Mouse (Mus musculus): Measurements from ENCODE around the gene Gm37240. TPM values are rescaled to one million over a fixed set of nuclear protein-coding genes. Genes with fewer than 3 reads are reported as not detected.

Gm37240 gene
- polyA plus RNA-seq, 1 experiment from 2014 or later: 7.2 TPM

- no peak overlapping the region for H3K4me3 ChIP-seq
- peaks cover 23% of the 10 kb centered on the region for H3K4me1 ChIP-seq
- no peak for ATAC-seq (ENCODE audit: extremely low read depth, insufficient number of reproducible peaks, low FRiP score, low TSS enrichment)
- no peaks in the 10 kb centered on the region for H3K27me3 ChIP-seq (replicated peaks)
- WGBS: 52% methylated on average over 6 of the region's 6 CpGs
- no peak overlapping the region for H3K9ac ChIP-seq
- H3K4me2 ChIP-seq: no peak overlapping the region
- H3K36me3 ChIP-seq: no peaks in the 10 kb centered on the region
- peaks cover 5% of the 10 kb centered on the region; the same call in 1 of the 2 replicates for H3K9me3 ChIP-seq
- H3K27ac ChIP-seq (replicated peaks): no peak overlapping the region
Measured at GRCm38 (mm10) chr3:85173441-85174071, 713.8 kb downstream of the Gm37240 start.

GRCm38 (mm10) chr3:85172532-85172931, 714.8 kb downstream of the Gm37240 start:
- ATAC-seq (ENCODE audit: extremely low read depth, insufficient number of reproducible peaks, low FRiP score, low TSS enrichment): no peak
- Histone ChIP-seq H3K4me2 (no peak overlapping the region), H3K4me1 (peaks cover 23% of the 10 kb centered on the region), H3K9me3 (no peaks in the 10 kb centered on the region), H3K9ac (no peak overlapping the region), H3K27me3 (replicated peaks) (no peaks in the 10 kb centered on the region), H3K27ac (replicated peaks) (no peak overlapping the region), H3K36me3 (no peaks in the 10 kb centered on the region), H3K4me3 (no peak overlapping the region)
- WGBS: 69% methylated on average over 11 of the region's 11 CpGs

GRCm38 (mm10) chr3:85172096-85172495, 715.2 kb downstream of the Gm37240 start:
- 80% methylated on average over 12 of the region's 12 CpGs for WGBS

GRCm38 (mm10) chr3:85168816-85169215, 718.5 kb downstream of the Gm37240 start:
- Histone ChIP-seq H3K27ac (replicated peaks) (no peak overlapping the region), H3K9ac (no peak overlapping the region), H3K4me2 (no peak overlapping the region), H3K9me3 (no peaks in the 10 kb centered on the region), H3K27me3 (replicated peaks) (no peaks in the 10 kb centered on the region), H3K4me3 (no peak overlapping the region), H3K36me3 (no peaks in the 10 kb centered on the region), H3K4me1 (peaks cover 8% of the 10 kb centered on the region)
- no peak for ATAC-seq (ENCODE audit: extremely low read depth, insufficient number of reproducible peaks, low FRiP score, low TSS enrichment)
- 86% methylated on average over 2 of the region's 2 CpGs for WGBS

More at GRCm38 (mm10) chr3:85172096-85172495, 715.2 kb downstream of the Gm37240 start:
- Histone ChIP-seq H3K27ac (replicated peaks) (no peak overlapping the region), H3K36me3 (no peaks in the 10 kb centered on the region), H3K27me3 (replicated peaks) (no peaks in the 10 kb centered on the region), H3K9ac (no peak overlapping the region), H3K4me1 (peaks cover 23% of the 10 kb centered on the region), H3K4me3 (no peak overlapping the region), H3K4me2 (no peak overlapping the region), H3K9me3 (no peaks in the 10 kb centered on the region)
- ATAC-seq (ENCODE audit: extremely low read depth, insufficient number of reproducible peaks, low FRiP score, low TSS enrichment): no peak

- Histone ChIP-seq H3K27ac (replicated peaks) (no peak overlapping the region), H3K9me3 (no peaks in the 10 kb centered on the region), H3K4me2 (no peak overlapping the region), H3K27me3 (replicated peaks) (no peaks in the 10 kb centered on the region), H3K4me1 (no peaks in the 10 kb centered on the region), H3K36me3 (no peaks in the 10 kb centered on the region), H3K4me3 (no peak overlapping the region), H3K9ac (no peak overlapping the region)
- WGBS: 26% methylated on average over 1 of the region's 1 CpGs
- no peak for ATAC-seq (ENCODE audit: extremely low read depth, insufficient number of reproducible peaks, low FRiP score, low TSS enrichment)
Measured at GRCm38 (mm10) chr3:85164931-85165330, 722.4 kb downstream of the Gm37240 start.

GRCm38 (mm10) chr3:85163396-85163795, 723.9 kb downstream of the Gm37240 start:
- H3K9ac ChIP-seq: no peak overlapping the region
- no peak overlapping the region for H3K4me3 ChIP-seq
- H3K27me3 ChIP-seq (replicated peaks): no peaks in the 10 kb centered on the region
- H3K27ac ChIP-seq (replicated peaks): no peak overlapping the region
- no peak for ATAC-seq (ENCODE audit: extremely low read depth, insufficient number of reproducible peaks, low FRiP score, low TSS enrichment)
- no peaks in the 10 kb centered on the region for H3K4me1 ChIP-seq
- WGBS: 84% methylated on average over 5 of the region's 5 CpGs
- no peak overlapping the region for H3K4me2 ChIP-seq
- H3K36me3 ChIP-seq: no peaks in the 10 kb centered on the region
- no peaks in the 10 kb centered on the region for H3K9me3 ChIP-seq

- H3K4me3 ChIP-seq: no peak overlapping the region
- H3K9ac ChIP-seq: no peak overlapping the region
- H3K9me3 ChIP-seq: no peaks in the 10 kb centered on the region
- no peak for ATAC-seq (ENCODE audit: extremely low read depth, insufficient number of reproducible peaks, low FRiP score, low TSS enrichment)
- no peak overlapping the region for H3K4me2 ChIP-seq
- no peaks in the 10 kb centered on the region for H3K4me1 ChIP-seq
- H3K36me3 ChIP-seq: no peaks in the 10 kb centered on the region
- H3K27ac ChIP-seq (replicated peaks): no peak overlapping the region
- H3K27me3 ChIP-seq (replicated peaks): no peaks in the 10 kb centered on the region
- WGBS: 87% methylated on average over 3 of the region's 3 CpGs
Measured at GRCm38 (mm10) chr3:85162430-85162829, 724.9 kb downstream of the Gm37240 start.

- ATAC-seq (ENCODE audit: extremely low read depth, insufficient number of reproducible peaks, low FRiP score, low TSS enrichment): no peak
- Histone ChIP-seq H3K4me1 (no peaks in the 10 kb centered on the region), H3K27ac (replicated peaks) (no peak overlapping the region), H3K36me3 (no peaks in the 10 kb centered on the region), H3K4me3 (no peak overlapping the region), H3K9me3 (no peaks in the 10 kb centered on the region), H3K4me2 (no peak overlapping the region), H3K9ac (no peak overlapping the region), H3K27me3 (replicated peaks) (no peaks in the 10 kb centered on the region)
- WGBS: 80% methylated on average over 10 of the region's 10 CpGs
Measured at GRCm38 (mm10) chr3:85160816-85161215, 726.5 kb downstream of the Gm37240 start.

- Histone ChIP-seq H3K9ac (no peak overlapping the region), H3K4me1 (no peaks in the 10 kb centered on the region), H3K36me3 (no peaks in the 10 kb centered on the region), H3K27ac (replicated peaks) (no peak overlapping the region), H3K27me3 (replicated peaks) (no peaks in the 10 kb centered on the region), H3K9me3 (no peaks in the 10 kb centered on the region), H3K4me3 (no peak overlapping the region), H3K4me2 (no peak overlapping the region)
- 75% methylated on average over 6 of the region's 6 CpGs for WGBS
- ATAC-seq (ENCODE audit: extremely low read depth, insufficient number of reproducible peaks, low FRiP score, low TSS enrichment): no peak
Measured at GRCm38 (mm10) chr3:85159631-85160030, 727.7 kb downstream of the Gm37240 start.

GRCm38 (mm10) chr3:85148816-85149215, 738.5 kb downstream of the Gm37240 start:
- Histone ChIP-seq H3K36me3 (no peaks in the 10 kb centered on the region), H3K9ac (no peak overlapping the region), H3K4me3 (no peak overlapping the region), H3K4me2 (no peak overlapping the region), H3K27me3 (replicated peaks) (no peaks in the 10 kb centered on the region), H3K27ac (replicated peaks) (peak overlapping the region; percentile 62; the same call in 1 of the 2 replicates), H3K9me3 (no peaks in the 10 kb centered on the region), H3K4me1 (peaks cover 16% of the 10 kb centered on the region)
- WGBS: 70% methylated on average over 4 of the region's 4 CpGs
- ATAC-seq (ENCODE audit: extremely low read depth, insufficient number of reproducible peaks, low FRiP score, low TSS enrichment): no peak

GRCm38 (mm10) chr3:85148038-85148550, 739.2 kb downstream of the Gm37240 start:
- no peaks in the 10 kb centered on the region for H3K27me3 ChIP-seq (replicated peaks)
- H3K4me3 ChIP-seq: no peak overlapping the region
- 78% methylated on average over 6 of the region's 6 CpGs for WGBS

GRCm38 (mm10) chr3:85145568-85145967, 741.8 kb downstream of the Gm37240 start:
- Histone ChIP-seq H3K4me1 (peaks cover 16% of the 10 kb centered on the region), H3K9me3 (no peaks in the 10 kb centered on the region), H3K36me3 (no peaks in the 10 kb centered on the region), H3K27me3 (replicated peaks) (no peaks in the 10 kb centered on the region), H3K4me3 (no peak overlapping the region), H3K27ac (replicated peaks) (no peak overlapping the region), H3K9ac (no peak overlapping the region), H3K4me2 (no peak overlapping the region)
- ATAC-seq (ENCODE audit: extremely low read depth, insufficient number of reproducible peaks, low FRiP score, low TSS enrichment): no peak
- WGBS: 16% methylated on average over 7 of the region's 7 CpGs

More at GRCm38 (mm10) chr3:85148038-85148550, 739.2 kb downstream of the Gm37240 start:
- H3K4me2 ChIP-seq: no peak overlapping the region
- peaks cover 16% of the 10 kb centered on the region for H3K4me1 ChIP-seq
- H3K27ac ChIP-seq (replicated peaks): no peak overlapping the region
- H3K9me3 ChIP-seq: no peaks in the 10 kb centered on the region
- no peaks in the 10 kb centered on the region for H3K36me3 ChIP-seq
- H3K9ac ChIP-seq: no peak overlapping the region
- no peak for ATAC-seq (ENCODE audit: extremely low read depth, insufficient number of reproducible peaks, low FRiP score, low TSS enrichment)
